Mouse (Mus musculus): ENCODE results near the gene Ptpn11. TPM values are rescaled to one million over a fixed set of nuclear protein-coding genes. Genes with fewer than 3 reads are reported as not detected.

Gene Ptpn11
- polyA plus RNA-seq, 1 experiment from 2014 or later: 17.4 TPM

DNA sequence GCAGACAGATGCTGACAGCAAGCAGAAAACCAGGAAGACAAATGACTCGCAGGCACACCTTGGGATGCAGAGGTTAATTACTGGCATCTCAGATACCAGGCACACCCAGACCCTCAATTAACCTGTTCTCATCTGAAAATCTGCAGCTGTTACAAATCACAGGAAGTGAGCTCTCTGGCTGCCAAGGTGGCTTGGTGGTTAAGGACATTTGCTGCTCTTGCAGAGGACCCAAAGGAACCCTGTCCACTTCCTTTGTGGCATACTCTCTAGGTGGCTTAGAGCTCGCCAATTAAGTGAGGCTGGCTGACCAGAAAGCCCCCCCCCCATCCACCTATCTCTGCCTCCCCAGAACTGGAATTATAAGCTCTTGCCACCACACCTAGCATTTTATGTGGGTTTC is 91.1 kb downstream of the Ptpn11 start:
- Histone ChIP-seq H3K27me3 (ENCODE audit: control insufficient read depth, insufficient read depth, low read length) (no peaks in the 10 kb centered on the region), H3K4me2 (ENCODE audit: low read depth, low read length) (no peak overlapping the region), H3K4me3 (ENCODE audit: low read length) (no peak overlapping the region), H3K9me3 (replicated peaks; ENCODE audit: control insufficient read depth, low read length) (no peaks in the 10 kb centered on the region), H3K4me1 (ENCODE audit: control insufficient read depth, insufficient read depth, low read length) (no peaks in the 10 kb centered on the region), H3K36me3 (ENCODE audit: control insufficient read depth, insufficient read depth) (no peaks in the 10 kb centered on the region), H3K27ac (ENCODE audit: low read length) (no peak overlapping the region), H3K9ac (ENCODE audit: low read length) (no peak overlapping the region)
- 34% methylated on average over 2 of the region's 2 CpGs for WGBS
- no peak for ATAC-seq (replicated peaks; ENCODE audit: extremely low read depth, insufficient read depth, low FRiP score)

- no peaks in the 10 kb centered on the region for H3K4me1 ChIP-seq (ENCODE audit: control insufficient read depth, insufficient read depth, low read length)
- H3K36me3 ChIP-seq (ENCODE audit: control insufficient read depth, insufficient read depth): no peaks in the 10 kb centered on the region
- WGBS: 70% methylated on average over 4 of the region's 4 CpGs
- no peaks in the 10 kb centered on the region for H3K9me3 ChIP-seq (replicated peaks; ENCODE audit: control insufficient read depth, low read length)
- no peaks in the 10 kb centered on the region for H3K27me3 ChIP-seq (ENCODE audit: control insufficient read depth, insufficient read depth, low read length)
- ATAC-seq (replicated peaks; ENCODE audit: extremely low read depth, insufficient read depth, low FRiP score): no peak
- no peak overlapping the region for H3K9ac ChIP-seq (ENCODE audit: low read length)
- H3K27ac ChIP-seq (ENCODE audit: low read length): no peak overlapping the region
- no peak overlapping the region for H3K4me3 ChIP-seq (ENCODE audit: low read length)
- no peak overlapping the region for H3K4me2 ChIP-seq (ENCODE audit: low read depth, low read length)
Observed at GRCm38 (mm10) chr5:121097970-121098369, 93.2 kb downstream of the Ptpn11 start.

- no peaks in the 10 kb centered on the region for H3K4me1 ChIP-seq (ENCODE audit: control insufficient read depth, insufficient read depth, low read length)
- H3K36me3 ChIP-seq (ENCODE audit: control insufficient read depth, insufficient read depth): no peaks in the 10 kb centered on the region
- no peak overlapping the region for H3K9ac ChIP-seq (ENCODE audit: low read length)
- no peak overlapping the region for H3K4me3 ChIP-seq (ENCODE audit: low read length)
- ATAC-seq (replicated peaks; ENCODE audit: extremely low read depth, insufficient read depth, low FRiP score): no peak
- H3K9me3 ChIP-seq (replicated peaks; ENCODE audit: control insufficient read depth, low read length): no peaks in the 10 kb centered on the region; the same call in 1 of the 2 replicates
- H3K27me3 ChIP-seq (ENCODE audit: control insufficient read depth, insufficient read depth, low read length): no peaks in the 10 kb centered on the region
- 81% methylated on average over 5 of the region's 5 CpGs for WGBS
- no peak overlapping the region for H3K27ac ChIP-seq (ENCODE audit: low read length)
- H3K4me2 ChIP-seq (ENCODE audit: low read depth, low read length): no peak overlapping the region
Observed at GRCm38 (mm10) chr5:121096744-121097143, 94.5 kb downstream of the Ptpn11 start.

- Histone ChIP-seq H3K4me2 (ENCODE audit: low read depth, low read length) (no peak overlapping the region), H3K27ac (ENCODE audit: low read length) (no peak overlapping the region), H3K27me3 (ENCODE audit: control insufficient read depth, insufficient read depth, low read length) (no peaks in the 10 kb centered on the region), H3K36me3 (ENCODE audit: control insufficient read depth, insufficient read depth) (no peaks in the 10 kb centered on the region), H3K9ac (ENCODE audit: low read length) (no peak overlapping the region), H3K4me3 (ENCODE audit: low read length) (no peak overlapping the region), H3K9me3 (replicated peaks; ENCODE audit: control insufficient read depth, low read length) (peaks cover 5% of the 10 kb centered on the region), H3K4me1 (ENCODE audit: control insufficient read depth, insufficient read depth, low read length) (no peaks in the 10 kb centered on the region)
- no peak for ATAC-seq (replicated peaks; ENCODE audit: extremely low read depth, insufficient read depth, low FRiP score)
- WGBS: 64% methylated on average over 3 of the region's 3 CpGs
Observed at GRCm38 (mm10) chr5:121093281-121093680, 97.9 kb downstream of the Ptpn11 start.

GRCm38 (mm10) chr5:121089660-121090059 is 101.5 kb downstream of the Ptpn11 start:
- no peak overlapping the region for H3K9ac ChIP-seq (ENCODE audit: low read length)
- no peak overlapping the region for H3K4me2 ChIP-seq (ENCODE audit: low read depth, low read length)
- 68% methylated on average over 7 of the region's 7 CpGs for WGBS
- no peaks in the 10 kb centered on the region for H3K36me3 ChIP-seq (ENCODE audit: control insufficient read depth, insufficient read depth)
- H3K27me3 ChIP-seq (ENCODE audit: control insufficient read depth, insufficient read depth, low read length): no peaks in the 10 kb centered on the region
- no peak overlapping the region for H3K4me3 ChIP-seq (ENCODE audit: low read length)
- no peaks in the 10 kb centered on the region for H3K4me1 ChIP-seq (ENCODE audit: control insufficient read depth, insufficient read depth, low read length)
- no peak for ATAC-seq (replicated peaks; ENCODE audit: extremely low read depth, insufficient read depth, low FRiP score)
- peaks cover 5% of the 10 kb centered on the region for H3K9me3 ChIP-seq (replicated peaks; ENCODE audit: control insufficient read depth, low read length)
- H3K27ac ChIP-seq (ENCODE audit: low read length): no peak overlapping the region

GRCm38 (mm10) chr5:121087733-121088132 is 103.5 kb downstream of the Ptpn11 start:
- no peak for ATAC-seq (replicated peaks; ENCODE audit: extremely low read depth, insufficient read depth, low FRiP score)
- Histone ChIP-seq H3K27me3 (ENCODE audit: control insufficient read depth, insufficient read depth, low read length) (no peaks in the 10 kb centered on the region), H3K36me3 (ENCODE audit: control insufficient read depth, insufficient read depth) (no peaks in the 10 kb centered on the region), H3K4me2 (ENCODE audit: low read depth, low read length) (no peak overlapping the region), H3K27ac (ENCODE audit: low read length) (no peak overlapping the region), H3K4me1 (ENCODE audit: control insufficient read depth, insufficient read depth, low read length) (no peaks in the 10 kb centered on the region), H3K9ac (ENCODE audit: low read length) (no peak overlapping the region), H3K4me3 (ENCODE audit: low read length) (no peak overlapping the region), H3K9me3 (replicated peaks; ENCODE audit: control insufficient read depth, low read length) (peaks cover 5% of the 10 kb centered on the region)
- 53% methylated on average over 7 of the region's 7 CpGs for WGBS

DNA sequence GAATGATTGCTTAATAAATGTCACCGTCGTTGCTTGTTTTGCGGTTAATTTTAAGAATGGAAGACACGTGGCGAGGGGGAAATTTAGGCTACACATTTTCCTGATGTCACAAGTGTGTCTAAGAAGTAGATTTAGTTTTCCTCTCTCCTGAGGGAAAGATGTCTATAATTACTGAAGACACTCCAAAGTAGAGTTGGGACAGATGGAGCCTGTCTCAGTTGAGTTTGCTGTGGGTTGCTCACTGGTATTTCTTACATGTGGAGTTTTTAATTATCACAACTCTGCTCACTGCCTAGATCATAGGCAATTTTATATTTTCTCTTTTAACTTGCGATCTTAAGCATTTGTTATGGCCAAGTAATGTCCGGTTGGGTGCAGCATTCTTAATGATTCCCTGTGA is 108.6 kb downstream of the Ptpn11 start:
- 90% methylated on average over 7 of the region's 7 CpGs for WGBS
- no peak overlapping the region for H3K27ac ChIP-seq (ENCODE audit: low read length)
- no peaks in the 10 kb centered on the region for H3K36me3 ChIP-seq (ENCODE audit: control insufficient read depth, insufficient read depth)
- H3K9me3 ChIP-seq (replicated peaks; ENCODE audit: control insufficient read depth, low read length): peaks cover 6% of the 10 kb centered on the region; the same call in 1 of the 2 replicates
- ATAC-seq (replicated peaks; ENCODE audit: extremely low read depth, insufficient read depth, low FRiP score): no peak
- H3K27me3 ChIP-seq (ENCODE audit: control insufficient read depth, insufficient read depth, low read length): no peaks in the 10 kb centered on the region
- no peak overlapping the region for H3K4me2 ChIP-seq (ENCODE audit: low read depth, low read length)
- no peak overlapping the region for H3K4me3 ChIP-seq (ENCODE audit: low read length)
- no peaks in the 10 kb centered on the region for H3K4me1 ChIP-seq (ENCODE audit: control insufficient read depth, insufficient read depth, low read length)
- H3K9ac ChIP-seq (ENCODE audit: low read length): no peak overlapping the region

GRCm38 (mm10) chr5:121081754-121082153 is 109.4 kb downstream of the Ptpn11 start:
- no peaks in the 10 kb centered on the region for H3K36me3 ChIP-seq (ENCODE audit: control insufficient read depth, insufficient read depth)
- no peaks in the 10 kb centered on the region for H3K27me3 ChIP-seq (ENCODE audit: control insufficient read depth, insufficient read depth, low read length)
- no peak overlapping the region for H3K4me3 ChIP-seq (ENCODE audit: low read length)
- no peak overlapping the region for H3K27ac ChIP-seq (ENCODE audit: low read length)
- peaks cover 6% of the 10 kb centered on the region; the same call in 1 of the 2 replicates for H3K9me3 ChIP-seq (replicated peaks; ENCODE audit: control insufficient read depth, low read length)
- no peak overlapping the region for H3K4me2 ChIP-seq (ENCODE audit: low read depth, low read length)
- no peak for ATAC-seq (replicated peaks; ENCODE audit: extremely low read depth, insufficient read depth, low FRiP score)
- no peaks in the 10 kb centered on the region for H3K4me1 ChIP-seq (ENCODE audit: control insufficient read depth, insufficient read depth, low read length)
- no peak overlapping the region for H3K9ac ChIP-seq (ENCODE audit: low read length)
- WGBS: 66% methylated on average over 5 of the region's 5 CpGs
